ENCODE assay signal across 14 mouse cellular contexts in genomic region chr5:45572816-45573215, GRCm38 (mm10). TPM values are rescaled to one million over a fixed set of nuclear protein-coding genes. Genes with fewer than 3 reads are reported as not detected.
DNase-seq lines count a peak whose midpoint lies in the region; ATAC-seq lines count a peak whose summit lies in the region.
"Had no signal": no experiment of that assay in that cellular context is flagged by ENCODE, and none has a peak within 500 bp of the region (broad histone marks: within the 10 kb centered on the region; RNA-seq: fewer than 3 reads in every experiment).

No protein-coding gene starts in this region.

- peak; percentile 80 for ATAC-seq in kidney, embryonic 15.5 days (replicated peaks; ENCODE audit: low FRiP score)
- ATAC-seq: forebrain, embryonic 15.5 days; lung, postnatal 0 days had no signal

- WGBS in kidney, embryonic 15.5 days, result 6% methylated on average over 5 of the region's 5 CpGs

- no peak overlapping the region for H3K4me3 ChIP-seq in kidney, embryonic 15.5 days (replicated peaks)
- H3K4me3 ChIP-seq: forebrain, embryonic 15.5 days; heart, embryonic 15.5 days; hindbrain, embryonic 15.5 days; limb, embryonic 13.5 days had no signal

- H3K27ac ChIP-seq in kidney, embryonic 15.5 days, result no peak overlapping the region
- H3K27ac ChIP-seq: forebrain, embryonic 15.5 days; heart, embryonic 15.5 days; hindbrain, embryonic 15.5 days; limb, embryonic 13.5 days had no signal

- peaks cover 9% of the 10 kb centered on the region; the same call in 1 of the 2 replicates for H3K4me1 ChIP-seq in kidney, embryonic 15.5 days
- H3K4me1 ChIP-seq: forebrain, embryonic 15.5 days; heart, embryonic 15.5 days; hindbrain, embryonic 15.5 days; limb, embryonic 13.5 days had no signal

- no peaks in the 10 kb centered on the region for H3K27me3 ChIP-seq in kidney, embryonic 15.5 days
- H3K27me3 ChIP-seq: CH12.LX; forebrain, embryonic 15.5 days; heart, embryonic 15.5 days; hindbrain, embryonic 15.5 days; limb, embryonic 13.5 days had no signal

- H3K4me2 ChIP-seq in kidney, embryonic 15.5 days, result no peak overlapping the region
- H3K4me2 ChIP-seq: forebrain, embryonic 15.5 days; heart, embryonic 15.5 days; hindbrain, embryonic 15.5 days; limb, embryonic 13.5 days had no signal

- H3K9ac ChIP-seq in kidney, embryonic 15.5 days, result no peak overlapping the region
- H3K9ac ChIP-seq: forebrain, embryonic 15.5 days; heart, embryonic 15.5 days; hindbrain, embryonic 15.5 days; limb, embryonic 13.5 days had no signal

- peak; percentile 20 for DNase-seq in adrenal gland, postnatal 10 days
- DNase-seq in embryo, embryonic 11 days, result peak; percentile 63
- peak; percentile 44 for DNase-seq in neural tube, embryonic 10.5 days (ENCODE audit: extremely low spot score, low spot score)
- DNase-seq in layer of hippocampus, postnatal 25 days (ENCODE audit: extremely low spot score in 1 of 2, low spot score in 1 of 2), result no peak
- DNase-seq in frontal cortex, adult 2 months (ENCODE audit: extremely low spot score in 1 of 2, low spot score in 1 of 2), result no peak
- DNase-seq in spleen, adult 18-20 months, result no peak
- DNase-seq: cerebellum, adult 9-10 months had no signal

- no peaks in the 10 kb centered on the region for H3K9me3 ChIP-seq in kidney, embryonic 15.5 days (replicated peaks)
- H3K9me3 ChIP-seq: forebrain, embryonic 15.5 days; heart, embryonic 15.5 days; hindbrain, embryonic 15.5 days; limb, embryonic 13.5 days had no signal

- no peaks in the 10 kb centered on the region for H3K36me3 ChIP-seq in kidney, embryonic 15.5 days
- H3K36me3 ChIP-seq: forebrain, embryonic 15.5 days; heart, embryonic 15.5 days; hindbrain, embryonic 15.5 days; limb, embryonic 13.5 days had no signal

RNA-seq across cellular contexts. Expression of gene Med28, which starts 52.8 kb away (rescaled TPM):
- 10 to 100 TPM; 75.1 to 78.8 TPM for total RNA-seq in adrenal gland, postnatal 10 days (2021)
- polyA plus RNA-seq in kidney, embryonic 15.5 days (2015; fragmentation: Nextera tagmentation; extraction: Ambion mirVana), result 274 and 287 TPM in 2 replicates
- total RNA-seq in layer of hippocampus, postnatal 25 days (2021), result 100 to 1,000 TPM in 1 of 2 experiments, 10 to 100 TPM in 1; 99.3 to 110 TPM
- 121 and 124 TPM in 2 replicates for polyA plus RNA-seq in frontal cortex, adult 2 months (2012; rRNA removed)

Comparison
In these comparisons a context has a peak if more than half of its experiments do, and no peak if none do; other contexts are left out.
1. DNase-seq: peak in adrenal gland, postnatal 10 days (single experiment), embryo, embryonic 11 days (single experiment) and neural tube, embryonic 10.5 days (single experiment); none in layer of hippocampus, postnatal 25 days (0 of 2), frontal cortex, adult 2 months (0 of 2) and spleen, adult 18-20 months (0 of 2).